Mouse (Mus musculus) embryonic fibroblast, embryonic 13.5 days (primary cell): ENCODE measurements at regions not wholly inside any gene's neighbourhood (a gene's known extent, or its start where the extent isn't known, plus 50 kb on each side); places are given as distances from the start of the nearest gene placed in this dataset.

Experiments
- CTCF ChIP-seq: IDR thresholded peaks from 2 replicates; pipeline ENCODE4 v1.5.1; 2011; ENCODE audit warnings: mild to moderate bottlenecking, control low read depth, low read length, moderate library complexity, borderline replicate concordance; ENCODE audit not compliant: insufficient read depth
- POLR2A ChIP-seq: IDR thresholded peaks from 2 replicates; pipeline ENCODE4 v1.6.1; 2011; ENCODE audit warnings: low read depth, mild to moderate bottlenecking, control low read depth, low read length, moderate library complexity

GRCm38 (mm10) chr4:125385811-125386210, 104.7 kb upstream of the Grik3 start:
- TF ChIP-seq CTCF (no peak), POLR2A (no peak)
